Mouse (Mus musculus): Measurements from ENCODE around the gene Tubal3.

The Tubal3 gene

GRCm38 (mm10) chr13:3925632-3926031, 7.6 kb downstream of the Tubal3 start:
- DNase-seq: no peak

GRCm38 (mm10) chr13:3926046-3926445, 8.0 kb downstream of the Tubal3 start:
- no peak for DNase-seq

GRCm38 (mm10) chr13:3944699-3945098, 26.6 kb downstream of the Tubal3 start:
- DNase-seq: no peak

- DNase-seq: no peak
These were observed 27.2 kb downstream of the Tubal3 start, which contains the start of gene Ucn3 for GRCm38 (mm10) chr13:3945249-3945648. Gene Ucn3 (minus strand): TSS chr13:3945349.

- no peak for DNase-seq
These were observed 29.2 kb downstream of the Tubal3 start for GRCm38 (mm10) chr13:3947267-3947666.

- DNase-seq: no peak
These were observed 31.4 kb downstream of the Tubal3 start for GRCm38 (mm10) chr13:3949477-3949876.

- DNase-seq: peak; percentile 8
These were observed 33.3 kb downstream of the Tubal3 start for GRCm38 (mm10) chr13:3951198-3951914.

GRCm38 (mm10) chr13:3968849-3969248, 50.8 kb downstream of the Tubal3 start:
- no peak for DNase-seq

Measured in thymus, postnatal 4 days (tissue).